Mouse (Mus musculus): ENCODE data around the gene Lrrc8a.

Lrrc8a gene

DNA sequence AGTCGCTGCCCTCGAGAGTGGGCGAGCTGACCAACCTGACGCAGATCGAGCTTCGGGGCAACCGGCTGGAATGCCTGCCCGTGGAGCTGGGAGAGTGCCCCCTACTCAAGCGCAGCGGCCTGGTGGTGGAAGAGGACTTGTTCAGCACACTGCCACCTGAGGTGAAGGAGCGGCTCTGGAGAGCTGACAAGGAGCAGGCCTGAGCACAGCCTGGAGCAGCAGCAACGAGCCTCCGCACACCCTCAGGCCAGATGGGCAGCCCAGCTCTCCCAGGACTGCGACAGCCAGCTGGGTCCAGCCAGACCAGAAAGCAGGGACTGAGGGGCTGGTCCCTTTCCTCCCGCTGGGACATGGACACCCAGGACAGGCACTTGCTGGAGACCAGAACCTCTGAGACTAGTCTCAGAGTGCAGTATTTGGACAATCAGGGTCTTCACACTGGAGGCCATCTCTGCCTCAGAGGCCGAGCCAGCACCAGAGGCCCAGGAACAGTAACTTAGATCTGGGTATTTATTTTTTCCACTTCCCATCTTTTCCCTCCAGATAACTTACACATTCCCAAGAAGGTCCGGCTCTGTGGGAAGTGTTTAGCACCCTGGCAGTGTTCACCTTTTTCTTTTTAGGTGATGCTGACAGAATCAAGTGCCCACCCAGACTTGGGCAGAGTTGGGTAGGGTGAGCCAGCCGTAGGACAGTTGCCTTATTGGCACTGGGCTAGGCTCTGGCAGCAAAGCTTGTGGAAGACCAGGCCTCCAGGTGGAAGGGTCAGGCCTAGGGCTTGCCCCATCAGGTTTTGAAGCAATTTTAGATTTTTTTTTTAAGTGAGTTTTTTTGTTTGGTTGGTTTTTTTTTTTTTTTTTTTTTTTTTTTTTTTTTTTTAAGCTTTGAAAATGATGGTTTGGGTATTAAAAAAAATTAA lies 24.7 kb downstream of the Lrrc8a start:
- DNase-seq (ENCODE audit: low read depth) = no peak

DNA sequence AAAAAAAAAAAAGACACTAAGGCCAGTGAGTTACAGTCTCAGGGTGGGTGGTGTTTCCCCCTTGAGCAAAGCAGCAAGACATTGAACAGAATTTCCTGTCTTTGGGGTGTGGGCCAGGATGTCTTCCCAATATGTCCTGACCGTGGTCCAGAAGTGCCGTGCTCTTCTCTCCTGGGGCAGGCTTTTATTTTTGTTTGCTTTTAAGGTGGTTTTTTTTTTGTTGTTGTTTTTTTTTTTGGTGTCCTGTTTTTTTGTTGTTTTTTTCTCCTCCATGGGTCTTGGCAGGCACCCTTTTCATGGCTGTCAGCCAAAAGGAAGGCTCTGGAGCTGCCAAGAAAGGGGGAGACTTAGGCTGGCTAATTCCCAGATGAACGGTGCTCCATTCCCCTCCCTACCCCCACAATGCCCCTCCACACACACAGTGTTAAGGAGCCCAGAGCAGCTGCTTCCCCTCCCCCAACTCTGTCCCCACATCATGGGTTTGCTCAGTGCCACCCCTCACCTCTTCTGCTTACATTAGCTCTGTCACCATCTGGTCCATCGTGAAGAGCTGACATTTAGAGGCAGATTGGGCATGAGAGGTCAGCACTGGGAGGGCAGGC lies 25.4 kb downstream of the Lrrc8a start:
- no peak for DNase-seq (ENCODE audit: low read depth)

DNA sequence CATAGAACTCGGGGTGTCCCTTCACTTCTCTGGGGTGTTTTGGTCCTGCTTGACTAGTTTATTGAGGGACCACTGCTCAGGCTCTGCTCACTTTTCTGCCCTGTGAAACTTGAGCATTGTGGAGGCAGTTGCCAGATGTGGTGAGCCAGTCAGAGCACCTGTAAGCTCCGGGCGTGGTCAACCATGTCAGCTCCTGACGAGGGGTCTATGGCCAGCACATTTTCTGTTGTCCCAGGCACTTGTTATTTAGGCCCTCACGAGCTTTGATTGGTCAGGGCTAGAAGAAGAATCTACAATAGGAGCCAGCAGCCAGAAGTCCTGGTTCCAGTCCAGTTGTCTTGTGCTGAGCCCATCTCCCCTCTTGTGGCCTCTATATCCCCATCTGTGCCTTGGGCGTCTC lies 26.3 kb downstream of the Lrrc8a start:
- no peak for DNase-seq (ENCODE audit: low read depth)

DNA sequence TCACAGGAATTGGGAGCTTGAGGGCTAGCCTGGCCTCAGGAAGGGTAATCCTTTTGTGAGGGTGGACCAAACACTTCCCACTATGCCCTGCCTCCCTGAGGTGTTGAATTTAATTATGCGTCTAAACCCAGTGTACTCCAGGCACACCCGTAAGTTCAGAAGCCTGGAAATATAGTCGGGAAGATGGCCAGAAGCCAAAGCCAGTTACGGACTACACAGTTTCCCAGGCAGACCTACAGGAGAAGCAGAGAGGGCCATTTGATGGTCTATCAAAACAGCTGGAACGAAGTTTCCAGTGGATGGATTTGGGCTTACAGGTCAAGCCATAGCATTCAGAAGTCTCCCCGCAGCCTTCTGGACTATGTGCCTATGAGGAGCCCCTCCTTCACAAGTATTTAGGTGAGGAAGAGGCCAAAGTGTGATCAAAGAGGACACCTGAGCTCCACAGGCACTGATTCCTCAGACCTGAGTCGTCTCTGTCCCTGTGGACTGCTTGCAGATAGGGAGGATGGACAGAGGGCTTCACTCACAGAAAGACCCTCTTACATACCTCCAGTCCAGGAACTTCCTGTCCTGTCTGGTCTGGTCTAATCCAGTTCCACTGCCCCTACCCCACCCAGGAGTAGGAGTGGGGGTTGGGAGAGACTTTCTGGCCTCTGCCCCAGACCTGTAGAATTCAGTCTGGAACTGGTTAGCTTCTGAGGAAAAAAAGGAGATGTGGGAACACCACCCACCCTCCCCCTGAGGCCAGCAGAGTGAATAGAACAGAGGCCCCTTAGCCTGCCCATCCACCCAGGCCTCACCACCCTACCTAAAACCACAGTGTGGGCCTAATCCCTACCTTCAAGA lies 27.4 kb downstream of the Lrrc8a start:
- DNase-seq (ENCODE audit: low read depth) = peak; percentile 18

DNA sequence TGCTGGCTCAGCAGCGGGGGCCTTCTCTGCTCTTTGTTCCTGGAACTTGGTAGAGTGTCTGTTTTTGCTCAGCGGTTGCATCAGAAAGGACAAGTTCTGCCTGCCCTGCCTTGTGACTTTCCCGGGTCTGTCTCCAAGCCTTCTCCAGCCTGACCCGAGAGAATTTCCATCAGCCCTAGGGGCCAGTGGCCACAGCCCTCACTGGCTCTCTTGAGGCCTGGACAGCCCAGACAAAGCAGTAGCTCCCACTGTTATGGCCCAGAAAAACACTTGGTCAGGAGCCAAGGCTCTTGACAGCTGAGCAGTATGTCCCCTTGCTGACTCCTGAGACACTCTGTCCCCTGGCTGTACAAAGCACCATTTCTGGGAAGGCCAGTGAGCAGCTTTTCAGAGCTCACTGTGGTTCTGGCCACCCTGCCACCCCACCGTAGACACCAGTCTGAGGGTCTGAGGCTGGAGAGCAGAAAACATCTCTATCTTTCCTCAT lies 28.3 kb downstream of the Lrrc8a start, which contains the start of gene Phyhd1:
Phyhd1 (plus strand) TSS at position 437 of the 487 bp plus-strand sequence.
- peak; percentile 5 for DNase-seq (ENCODE audit: low read depth)

DNA sequence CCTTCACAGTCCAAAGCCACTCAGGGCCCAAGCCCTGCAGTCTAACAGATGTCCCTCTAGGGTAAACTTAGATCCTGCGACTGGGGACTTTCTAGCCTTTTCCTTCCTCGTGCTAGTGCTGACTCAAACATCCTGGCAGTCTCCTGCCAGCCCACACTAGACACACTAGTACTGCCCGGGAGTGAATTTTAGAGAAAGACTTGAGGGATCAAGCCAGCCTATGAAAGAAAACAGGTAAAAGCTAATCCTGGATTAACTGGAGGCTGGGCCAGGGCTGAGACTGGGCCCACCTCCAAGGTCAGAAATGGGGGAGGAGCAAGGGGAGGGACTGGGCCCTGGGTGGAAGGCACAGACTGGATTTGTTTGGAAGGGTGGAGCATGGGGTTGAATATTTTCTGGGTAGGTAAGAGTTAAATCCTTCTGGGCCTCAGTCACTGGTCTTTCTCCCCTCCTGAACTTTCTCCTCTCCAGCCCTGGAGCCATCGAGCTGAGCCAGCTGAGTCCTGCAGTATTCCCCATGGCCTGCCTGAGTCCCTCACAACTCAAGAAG lies 29.0 kb downstream of the Lrrc8a start:
- DNase-seq (ENCODE audit: low read depth) = peak; percentile 11

DNA sequence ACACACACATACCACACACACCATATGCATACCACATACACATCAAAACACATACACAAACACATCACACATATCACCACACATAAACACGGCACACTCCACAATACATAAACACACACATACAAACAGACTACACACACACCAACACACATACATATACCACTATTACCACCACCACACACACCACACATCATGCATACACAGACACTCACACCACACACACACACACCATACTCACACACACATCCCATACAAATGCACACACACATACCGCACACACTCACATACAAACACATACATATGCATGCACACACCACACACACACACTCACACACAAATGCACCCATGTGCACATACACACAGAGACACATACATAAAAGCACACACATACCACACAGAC lies 30.0 kb downstream of the Lrrc8a start:
- DNase-seq (ENCODE audit: low read depth) = peak; percentile 8

DNA sequence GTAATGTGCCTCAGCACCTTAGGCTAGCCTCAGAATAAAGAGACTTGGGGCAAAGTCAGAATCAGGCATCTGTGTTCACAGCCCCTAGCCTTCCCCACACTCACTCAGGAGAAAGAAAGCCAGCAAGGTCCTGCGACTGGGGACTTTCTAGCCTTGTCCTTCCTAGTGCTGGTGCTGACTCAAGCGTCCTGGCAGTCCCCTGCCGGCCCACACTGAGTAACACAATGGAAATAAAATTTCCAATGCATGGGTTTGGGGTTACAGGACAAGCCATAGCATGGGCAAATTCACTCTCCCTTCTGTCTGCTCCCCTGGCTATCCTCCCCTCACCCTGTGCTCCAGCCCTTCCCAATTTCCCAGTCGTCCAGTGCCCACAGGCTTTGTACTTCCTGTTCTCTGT lies 30.9 kb downstream of the Lrrc8a start:
- no peak for DNase-seq (ENCODE audit: low read depth)

DNA sequence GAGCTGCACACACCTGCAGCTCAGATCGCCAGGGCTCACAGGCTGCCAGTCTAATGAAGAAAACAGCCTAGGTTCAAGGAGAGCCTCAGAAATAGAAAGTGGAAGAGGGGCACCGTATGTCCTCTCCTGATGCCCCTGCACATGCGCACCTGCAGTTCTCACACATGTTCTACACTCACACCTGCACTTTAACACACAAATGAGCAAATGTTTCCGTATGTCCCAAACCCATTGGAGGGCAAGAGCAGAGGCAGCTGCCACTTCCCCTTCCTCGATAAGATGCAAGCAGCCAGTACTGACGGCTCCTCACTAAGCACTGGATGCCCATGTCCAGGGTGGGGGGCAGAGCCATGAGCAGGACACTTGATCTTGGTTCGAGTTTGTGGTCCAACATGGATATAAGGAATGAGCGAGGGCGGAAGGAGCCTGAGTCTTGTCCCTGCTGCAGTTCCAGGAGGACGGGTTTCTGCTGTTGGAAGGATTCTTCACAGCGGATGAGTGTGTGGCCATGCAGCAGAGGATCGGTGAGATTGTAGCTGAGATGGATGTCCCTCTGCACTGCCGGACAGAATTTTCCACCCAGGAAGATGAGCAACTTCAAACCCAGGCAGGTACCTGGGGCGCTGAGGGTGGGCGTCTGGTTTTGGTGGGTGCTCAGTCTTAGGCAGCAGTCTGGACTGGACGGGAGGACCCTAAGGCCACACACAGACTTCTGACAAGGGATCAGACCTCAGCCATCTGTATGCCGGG lies 31.9 kb downstream of the Lrrc8a start:
- DNase-seq (ENCODE audit: low read depth) = peak; percentile 21

DNA sequence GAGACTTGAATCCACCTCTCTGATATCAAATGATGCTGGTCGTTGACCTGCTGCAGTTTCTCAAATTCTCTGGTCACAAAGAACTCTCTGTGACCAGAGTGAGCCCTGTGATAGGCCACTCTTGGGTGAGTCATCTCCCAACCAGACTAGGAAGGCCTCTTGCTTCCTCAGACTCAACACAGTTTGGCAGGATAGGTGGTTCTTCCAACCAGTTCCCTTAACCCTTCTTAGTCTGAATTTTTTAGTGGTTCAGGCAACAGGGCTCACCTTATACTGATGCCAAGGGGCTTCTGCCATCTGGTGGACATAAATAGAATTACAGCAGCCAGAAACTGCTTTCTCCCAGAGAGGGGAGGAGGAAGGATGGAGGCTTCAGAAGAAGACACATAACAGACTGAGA lies 32.6 kb downstream of the Lrrc8a start:
- DNase-seq (ENCODE audit: low read depth) = peak; percentile 86

DNA sequence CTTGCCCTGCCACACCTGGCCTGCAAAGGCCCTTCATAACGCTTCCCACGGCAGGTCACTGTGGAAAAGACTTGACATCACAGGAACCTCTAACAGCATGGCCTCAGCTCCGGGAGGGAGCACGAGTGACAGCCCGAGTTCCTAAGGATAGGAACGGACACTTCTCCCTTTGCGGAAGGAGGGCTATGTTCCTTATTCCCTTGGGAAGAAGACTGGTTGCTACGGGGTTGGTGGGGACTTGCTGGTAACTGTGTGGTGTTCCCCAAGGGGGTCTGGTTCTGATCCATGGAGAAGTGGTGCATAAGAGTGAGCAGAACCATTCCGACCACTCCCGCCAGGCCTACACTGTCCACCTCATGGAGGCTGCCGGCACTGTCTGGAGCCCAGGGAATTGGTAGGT lies 43.2 kb downstream of the Lrrc8a start, which contains the start of gene Gm28038:
Gm28038 (plus strand) TSS at position 301 of the 400 bp plus-strand sequence.
- no peak for DNase-seq (ENCODE audit: low read depth)

DNA sequence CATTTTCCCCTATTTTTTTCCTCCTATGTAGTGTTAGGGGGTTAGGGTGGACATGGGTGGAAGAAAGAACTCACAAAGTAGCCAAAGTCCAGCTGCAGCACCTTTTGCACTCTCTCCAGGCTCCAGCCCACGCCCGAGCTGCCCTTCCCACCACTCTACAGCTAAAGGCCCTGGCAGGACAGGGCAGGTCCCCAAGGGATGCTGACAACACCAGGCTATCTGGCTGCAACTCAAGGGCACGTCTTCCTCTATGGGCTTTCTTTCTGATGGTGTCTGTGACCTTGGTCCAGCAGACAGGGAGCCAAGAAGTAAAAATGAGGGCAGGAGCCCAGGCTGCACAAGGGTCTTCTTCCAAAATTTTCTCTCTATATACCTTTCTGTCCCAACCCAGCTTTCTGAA lies 44.1 kb downstream of the Lrrc8a start:
- DNase-seq (ENCODE audit: low read depth) = no peak

DNA sequence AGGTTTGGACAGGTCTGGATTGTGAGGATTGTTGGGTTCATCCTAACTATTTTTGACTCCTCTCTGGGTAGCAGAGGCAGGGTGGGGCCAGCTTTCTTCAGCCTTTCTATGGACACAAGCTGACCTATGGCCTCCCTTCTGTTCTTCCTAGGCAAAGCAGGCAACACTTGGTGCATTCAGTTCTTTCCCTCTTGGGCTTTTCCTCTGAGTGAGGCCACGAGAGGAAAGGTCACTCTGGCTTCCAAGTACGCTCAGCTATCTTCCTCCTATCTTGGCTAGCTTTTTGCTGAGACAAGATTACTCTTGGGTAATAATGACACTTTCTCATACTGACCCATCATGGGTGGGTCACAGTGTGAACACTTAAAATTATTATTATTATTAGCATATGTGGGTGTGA lies 45.7 kb downstream of the Lrrc8a start:
- no peak for DNase-seq (ENCODE audit: low read depth)

DNA sequence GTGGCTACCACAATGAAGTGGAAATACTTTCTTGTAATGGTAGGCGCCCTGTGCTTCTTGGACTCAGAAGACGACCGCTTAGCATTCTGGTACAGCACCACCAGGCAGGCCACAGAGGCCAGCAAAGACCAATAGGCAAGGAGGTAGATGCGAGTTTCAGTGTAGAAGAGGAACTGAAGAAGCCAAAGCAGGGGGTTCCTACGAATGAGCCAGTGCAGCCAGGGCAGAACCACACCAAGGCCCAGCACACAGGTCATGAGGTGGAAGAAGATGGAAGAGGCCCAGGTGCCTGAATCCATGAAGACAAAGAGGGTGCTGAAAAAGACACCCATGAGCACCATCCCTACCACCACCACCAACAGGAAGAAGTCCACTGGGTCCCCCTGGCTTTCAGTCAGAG lies 47.5 kb downstream of the Lrrc8a start:
- no peak for DNase-seq (ENCODE audit: low read depth)

DNA sequence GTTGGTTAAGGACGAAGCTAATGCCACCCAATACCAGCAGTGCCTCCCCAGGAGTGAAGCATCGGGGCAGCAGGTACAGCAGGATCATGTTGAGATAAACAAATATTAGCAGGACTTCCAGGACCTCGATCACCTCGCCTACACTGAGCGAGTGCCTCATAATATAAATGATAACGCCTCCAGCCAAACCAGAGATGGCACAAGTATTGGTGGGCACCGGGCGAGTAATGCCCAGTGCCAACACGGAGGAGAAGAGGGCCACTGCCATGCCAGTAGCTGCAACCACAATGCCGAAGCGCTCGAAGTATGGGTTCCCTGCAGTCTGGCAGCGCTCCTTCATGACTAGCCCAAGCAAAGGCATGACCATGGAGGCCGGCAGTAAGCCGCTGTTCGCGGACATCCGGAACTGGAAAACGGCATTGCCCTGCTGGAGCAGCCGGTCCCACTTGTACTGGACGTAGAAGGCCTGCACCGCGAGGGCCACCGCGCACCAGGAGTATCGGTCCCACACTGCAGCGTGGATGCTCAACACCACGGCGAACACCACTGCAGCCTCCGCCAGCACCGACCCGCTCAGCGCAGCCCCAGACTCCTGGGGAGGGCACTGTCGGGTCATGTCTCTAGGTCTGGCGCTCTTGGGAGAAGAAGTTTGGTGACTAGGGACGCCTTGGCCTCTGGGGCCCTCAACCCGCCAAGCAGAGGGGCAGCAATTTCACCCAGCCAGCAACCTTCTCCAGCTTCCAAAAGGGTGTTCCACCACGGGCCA lies 48.1 kb downstream of the Lrrc8a start:
- DNase-seq (ENCODE audit: low read depth) = no peak

DNA sequence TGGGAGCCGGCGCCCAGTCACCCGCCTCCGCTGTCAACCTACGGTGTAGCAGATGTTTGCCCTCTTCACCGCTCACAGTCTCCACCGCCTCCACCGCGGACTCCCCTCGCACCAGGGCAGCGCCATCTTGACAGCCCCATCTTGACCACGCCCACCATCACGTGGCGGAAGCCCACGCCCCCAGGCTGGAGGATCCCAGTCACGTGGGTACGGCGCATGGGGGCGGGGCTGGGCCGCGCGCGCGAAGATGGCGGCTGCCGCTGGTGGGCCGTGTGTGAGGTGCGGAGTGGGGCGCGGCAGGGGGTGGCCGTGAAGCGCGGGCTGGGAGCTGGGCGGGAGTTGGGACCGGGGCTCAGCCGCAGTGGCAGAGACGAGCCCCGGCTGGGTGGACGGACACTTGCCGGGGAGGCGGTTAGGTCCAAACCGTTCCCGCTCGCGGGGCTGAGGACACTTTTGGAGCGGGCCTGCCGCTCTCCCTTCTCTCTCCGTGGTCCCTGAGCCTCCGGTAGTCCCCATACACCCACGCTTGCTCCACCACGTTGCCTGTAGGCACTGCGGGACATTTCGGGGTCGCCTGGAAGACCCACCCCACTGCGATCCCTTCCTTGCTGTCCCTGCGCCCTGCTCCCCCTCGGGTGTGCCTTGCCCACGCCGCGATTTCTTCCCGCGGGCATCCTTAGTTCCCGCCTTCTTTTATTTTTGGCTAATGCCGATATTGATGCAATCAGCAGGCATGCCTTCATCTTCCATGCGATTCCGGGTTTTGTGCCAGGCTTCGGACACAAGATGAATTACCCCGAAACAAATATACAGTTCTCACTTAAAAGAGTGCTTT lies 48.9 kb downstream of the Lrrc8a start, which contains the start of the genes Dolk and Nup188:
Dolk (minus strand) TSS at position 143 of the 835 bp plus-strand sequence.
Nup188 (plus strand) TSS at position 206 of the 835 bp plus-strand sequence.
- DNase-seq (ENCODE audit: low read depth) = peak; percentile 97

DNA sequence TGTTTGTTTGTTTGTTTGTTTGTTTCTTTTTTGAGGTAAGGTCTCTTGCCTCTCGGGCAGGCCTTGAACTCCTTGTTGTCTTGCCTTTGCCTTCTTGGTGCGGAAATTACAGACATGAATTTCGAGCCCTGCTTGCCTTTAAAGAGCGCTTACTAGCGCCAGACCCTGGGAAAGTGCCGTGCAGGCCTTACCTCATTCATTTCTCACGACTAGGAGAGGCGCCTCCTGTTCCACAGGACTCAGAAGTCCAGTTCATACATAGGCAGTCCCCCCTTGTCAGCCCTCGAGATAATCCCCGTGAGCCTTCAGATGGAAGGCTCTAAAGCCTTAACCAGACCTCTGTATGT lies 49.5 kb downstream of the Lrrc8a start:
- peak; percentile 57 for DNase-seq (ENCODE audit: low read depth)

DNA sequence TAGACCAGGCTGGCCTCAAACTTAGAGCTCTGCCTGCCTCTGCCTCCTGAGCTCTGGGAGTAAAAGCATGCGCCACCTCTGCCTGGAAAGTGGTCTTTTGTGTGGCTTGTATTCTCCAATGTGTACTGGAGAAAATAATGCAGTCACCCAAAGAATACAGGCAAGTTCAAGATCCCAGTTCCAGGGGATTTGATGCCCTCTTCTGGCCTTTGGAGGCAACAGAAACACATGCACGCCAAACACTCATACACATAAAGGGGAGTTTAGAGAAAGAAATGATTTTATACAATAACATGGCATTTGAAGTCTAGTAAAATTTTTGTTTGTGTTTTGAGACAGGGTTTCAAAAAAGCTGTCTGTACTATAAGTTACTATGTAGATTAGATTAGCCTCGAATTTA lies 62.0 kb downstream of the Lrrc8a start:
- peak; percentile 30 for DNase-seq (ENCODE audit: low read depth)

DNA sequence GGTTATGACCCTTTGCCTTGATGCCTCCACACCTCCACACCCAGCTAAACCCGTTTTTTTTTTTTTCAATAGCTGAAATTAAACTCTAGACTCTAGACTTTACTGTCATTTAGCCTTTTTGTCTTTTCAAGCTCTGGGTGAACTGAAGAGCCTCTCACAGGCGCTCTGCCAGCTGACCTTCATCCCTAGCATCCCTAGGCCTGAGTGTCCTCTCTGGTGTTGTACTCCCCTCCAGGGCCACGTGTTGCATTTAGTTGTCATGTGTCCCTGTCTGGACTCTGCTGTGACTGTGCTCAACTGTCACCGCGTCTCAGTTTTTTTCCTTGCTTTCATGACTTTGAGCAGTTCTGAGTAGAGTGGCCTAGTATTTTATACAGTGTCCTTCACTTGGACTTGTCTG lies 62.5 kb downstream of the Lrrc8a start:
- DNase-seq (ENCODE audit: low read depth) = no peak

Data from naive thymus-derived CD4-positive, alpha-beta T cell, adult 2 months (primary cell).